Mouse (Mus musculus): Measurements from ENCODE around the gene Bcorl1. TPM values are rescaled to one million over a fixed set of nuclear protein-coding genes. Genes with fewer than 3 reads are reported as not detected.

The Bcorl1 gene
- 4.6 and 5.9 TPM in 2 replicates for polyA plus RNA-seq (2016; fragmentation: Nextera tagmentation; extraction: Ambion mirVana)

DNA sequence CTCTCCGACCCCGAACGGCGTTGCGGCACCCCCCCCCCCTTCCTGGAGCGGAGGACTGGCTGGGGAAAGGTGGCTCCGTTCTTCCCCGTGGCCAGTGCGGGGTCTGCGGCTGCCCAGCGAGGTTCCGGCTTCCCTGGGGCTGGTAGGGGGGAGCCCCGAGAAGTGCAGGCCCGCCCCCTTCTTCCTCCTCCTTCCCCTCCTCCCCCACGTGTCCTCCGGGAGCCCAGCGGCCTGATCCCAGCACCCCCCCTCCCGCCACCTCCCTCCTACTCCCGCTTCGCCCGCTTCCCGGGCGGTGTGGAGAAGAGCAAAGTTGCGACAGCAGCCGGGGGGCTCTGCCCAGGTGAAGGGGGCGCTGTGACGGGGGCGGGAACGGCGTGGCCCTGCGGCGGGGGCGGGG is at the start of gene Bcorl1:
Gene Bcorl1 (plus strand): TSS at position 218 of the 400 bp plus-strand sequence.
- peak; percentile 49 for ATAC-seq (ENCODE audit: insufficient number of reproducible peaks, low FRiP score)
- H3K4me1 ChIP-seq (replicated peaks), result no peaks in the 10 kb centered on the region
- WGBS, result 5% methylated on average over 26 of the region's 33 CpGs
- H3K9me3 ChIP-seq (replicated peaks), result no peaks in the 10 kb centered on the region
- peak within 1 kb of the TSS; percentile 94 for H3K4me2 ChIP-seq
- H3K4me3 ChIP-seq, result peak within 1 kb of the TSS; percentile 75
- no peaks in the 10 kb centered on the region for H3K36me3 ChIP-seq
- no peak within 1 kb of the TSS for H3K27ac ChIP-seq (ENCODE audit: poor library complexity, severe bottlenecking)
- H3K9ac ChIP-seq, result peak within 1 kb of the TSS; percentile 69
- peaks cover 34% of the 10 kb centered on the region for H3K27me3 ChIP-seq (replicated peaks)

DNA sequence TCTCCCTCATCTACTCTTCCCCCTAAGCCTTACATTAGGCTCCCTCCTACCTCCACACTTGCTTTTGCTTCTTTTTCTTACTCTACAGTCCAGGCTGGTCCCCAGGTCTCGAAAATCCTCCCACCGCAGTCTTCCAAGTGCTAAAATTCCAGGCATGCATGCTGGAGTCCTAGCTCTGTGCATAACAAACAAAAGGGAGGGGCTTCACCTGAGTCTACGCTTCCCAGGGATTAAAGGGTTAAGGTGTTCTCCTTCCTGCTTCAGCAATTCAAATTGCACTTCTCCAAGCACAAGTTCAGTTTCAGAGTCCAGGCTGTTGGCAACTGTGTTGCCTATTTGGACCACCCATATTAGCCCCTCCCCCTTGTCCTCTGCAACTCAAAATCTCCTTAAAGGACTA is 49.7 kb upstream of the Bcorl1 start:
- H3K27me3 ChIP-seq (replicated peaks), result peaks cover 26% of the 10 kb centered on the region
- no peak overlapping the region for H3K9ac ChIP-seq
- H3K4me3 ChIP-seq, result no peak overlapping the region
- H3K36me3 ChIP-seq, result no peaks in the 10 kb centered on the region
- no peak overlapping the region for H3K27ac ChIP-seq (ENCODE audit: poor library complexity, severe bottlenecking)
- no peaks in the 10 kb centered on the region for H3K9me3 ChIP-seq (replicated peaks)
- ATAC-seq (ENCODE audit: insufficient number of reproducible peaks, low FRiP score), result no peak
- H3K4me1 ChIP-seq (replicated peaks), result no peaks in the 10 kb centered on the region
- H3K4me2 ChIP-seq, result no peak overlapping the region
- 36% methylated on average over 3 of the region's 3 CpGs for WGBS

DNA sequence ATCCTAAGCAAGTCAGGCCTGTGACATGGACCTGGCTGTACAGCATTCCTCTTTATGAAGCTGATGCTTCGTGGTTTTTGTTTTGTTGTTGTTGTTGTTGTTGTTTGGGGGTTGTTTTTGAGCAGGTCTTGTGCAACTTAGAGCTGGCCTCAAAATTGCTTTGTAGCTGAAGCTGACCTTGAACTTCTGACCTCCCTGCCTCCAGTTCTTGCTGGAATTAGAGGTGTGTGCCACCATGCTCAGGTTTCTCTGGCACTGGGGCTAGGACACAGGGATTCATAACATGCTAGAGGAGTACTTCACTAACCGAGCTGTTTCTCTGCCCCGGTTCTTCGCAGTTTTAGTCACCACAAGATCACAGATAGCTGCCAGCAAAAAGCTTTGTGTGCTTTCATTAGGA is 35.8 kb upstream of the Bcorl1 start:
- 82% methylated on average over 4 of the region's 4 CpGs for WGBS
- no peak overlapping the region for H3K9ac ChIP-seq
- H3K27ac ChIP-seq (ENCODE audit: poor library complexity, severe bottlenecking), result no peak overlapping the region
- no peak for ATAC-seq (ENCODE audit: insufficient number of reproducible peaks, low FRiP score)
- no peaks in the 10 kb centered on the region for H3K9me3 ChIP-seq (replicated peaks)
- H3K4me3 ChIP-seq, result no peak overlapping the region
- H3K4me1 ChIP-seq (replicated peaks), result peaks cover 5% of the 10 kb centered on the region; the same call in 1 of the 2 replicates
- H3K4me2 ChIP-seq, result no peak overlapping the region
- peaks cover 5% of the 10 kb centered on the region; the same call in 1 of the 2 replicates for H3K27me3 ChIP-seq (replicated peaks)
- no peaks in the 10 kb centered on the region for H3K36me3 ChIP-seq

DNA sequence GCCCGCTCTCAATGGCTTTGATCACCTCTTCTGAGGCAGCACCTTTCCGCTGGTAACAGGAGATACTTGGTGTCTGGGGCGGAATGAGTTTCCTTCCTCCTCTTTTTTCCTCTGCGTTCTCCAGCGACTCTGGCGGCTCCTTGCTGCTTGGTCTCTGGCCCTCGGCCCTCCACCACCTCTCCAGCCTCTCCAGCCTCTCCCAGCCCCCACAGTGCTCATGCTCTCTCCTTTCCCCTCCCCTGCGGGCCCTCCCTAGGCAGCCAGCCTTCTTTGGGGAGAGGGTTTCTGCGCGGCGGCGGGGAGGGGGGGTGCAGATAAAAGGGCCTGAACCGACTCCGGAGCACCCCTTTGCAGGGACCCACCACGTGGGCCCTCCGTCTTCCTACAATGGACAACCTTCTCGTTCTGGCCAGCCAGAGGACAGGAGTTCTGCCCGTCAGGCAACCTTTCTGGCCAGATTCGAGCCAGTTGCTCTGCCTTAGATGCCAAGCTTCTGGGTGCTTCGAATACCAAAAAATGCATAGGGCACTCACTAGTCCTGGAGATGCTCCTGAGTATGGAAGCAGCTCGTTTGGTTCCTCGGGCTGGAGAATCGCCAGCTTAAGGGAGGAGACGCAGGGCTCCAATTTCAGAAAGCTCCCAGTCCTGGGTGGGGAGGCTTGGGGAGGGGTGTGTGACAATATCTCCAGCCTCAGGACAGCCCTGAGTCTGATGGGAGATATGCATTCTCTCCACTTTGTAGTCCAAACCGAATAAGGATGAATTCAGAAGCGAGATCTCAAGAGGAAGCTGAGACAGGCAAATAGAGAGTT is 30.2 kb upstream of the Bcorl1 start:
- H3K27me3 ChIP-seq (replicated peaks), result peaks cover 10% of the 10 kb centered on the region
- no peaks in the 10 kb centered on the region for H3K9me3 ChIP-seq (replicated peaks)
- no peak; the same call in 1 of the 2 replicates for ATAC-seq (ENCODE audit: insufficient number of reproducible peaks, low FRiP score)
- WGBS, result 17% methylated on average over 25 of the region's 26 CpGs
- H3K36me3 ChIP-seq, result no peaks in the 10 kb centered on the region
- peak overlapping the region; percentile 58 for H3K9ac ChIP-seq
- H3K4me2 ChIP-seq, result peak overlapping the region; percentile 75
- no peak overlapping the region for H3K27ac ChIP-seq (ENCODE audit: poor library complexity, severe bottlenecking)
- peak overlapping the region; percentile 34 for H3K4me3 ChIP-seq
- peaks cover 8% of the 10 kb centered on the region; the same call in 1 of the 2 replicates for H3K4me1 ChIP-seq (replicated peaks)

DNA sequence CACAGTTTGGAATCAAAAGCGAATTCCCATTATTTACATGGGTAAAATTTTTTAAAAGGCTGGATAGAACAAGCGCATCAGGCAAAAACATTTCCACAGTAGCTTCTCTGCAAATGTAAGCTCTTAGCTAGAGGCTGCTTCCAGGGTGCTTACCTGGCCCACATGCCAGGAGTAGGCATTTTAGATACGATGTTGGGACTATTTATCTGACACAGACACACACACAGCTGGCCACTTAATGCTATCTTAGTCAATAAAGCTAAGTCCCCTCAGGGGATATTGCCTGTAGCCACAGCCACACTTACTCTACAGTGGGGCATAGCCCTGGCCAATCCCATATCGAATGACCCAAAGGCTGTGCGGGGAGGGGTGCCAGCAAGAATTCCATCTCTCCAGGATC is 29.4 kb upstream of the Bcorl1 start:
- H3K27ac ChIP-seq (ENCODE audit: poor library complexity, severe bottlenecking), result no peak overlapping the region
- H3K4me2 ChIP-seq, result no peak overlapping the region
- H3K36me3 ChIP-seq, result no peaks in the 10 kb centered on the region
- no peaks in the 10 kb centered on the region for H3K9me3 ChIP-seq (replicated peaks)
- ATAC-seq (ENCODE audit: insufficient number of reproducible peaks, low FRiP score), result no peak
- peaks cover 16% of the 10 kb centered on the region for H3K27me3 ChIP-seq (replicated peaks)
- H3K4me3 ChIP-seq, result no peak overlapping the region
- 65% methylated on average over 5 of the region's 5 CpGs for WGBS
- peaks cover 8% of the 10 kb centered on the region; the same call in 1 of the 2 replicates for H3K4me1 ChIP-seq (replicated peaks)
- no peak overlapping the region for H3K9ac ChIP-seq

DNA sequence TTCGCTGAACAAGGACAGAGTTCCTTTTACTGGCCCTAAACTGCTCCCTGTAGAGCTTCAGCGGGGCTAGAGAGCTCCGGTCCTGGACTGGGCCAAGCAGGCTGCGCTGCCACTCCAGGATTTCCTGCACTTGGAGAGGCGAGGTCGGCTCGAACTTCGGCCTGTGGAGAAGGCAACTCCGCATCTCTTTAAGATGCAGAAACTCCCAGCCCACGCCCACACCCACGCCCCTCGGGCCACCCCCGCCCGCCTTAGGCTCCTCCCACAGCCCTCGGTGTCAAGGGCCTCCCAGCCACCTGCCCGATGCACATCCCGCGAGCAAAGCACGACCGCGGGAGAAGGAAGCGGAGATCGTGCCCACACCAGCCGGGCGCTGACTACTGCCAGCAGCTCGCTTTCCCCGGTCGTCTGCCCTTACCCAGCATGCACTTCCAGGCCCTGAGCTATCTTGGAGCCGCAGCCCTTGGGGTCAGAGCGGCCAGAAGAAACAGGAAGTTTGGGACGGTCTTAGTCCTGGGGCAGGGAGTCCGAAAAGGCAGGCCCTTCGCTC is 26.6 kb upstream of the Bcorl1 start:
- 16% methylated on average over 30 of the region's 33 CpGs for WGBS
- Histone ChIP-seq H3K27ac (ENCODE audit: poor library complexity, severe bottlenecking) (0 out of 2 replicates have a peak overlapping the region, but pooled peaks have one; percentile 49), H3K36me3 (no peaks in the 10 kb centered on the region), H3K4me2 (peak overlapping the region; percentile 77), H3K27me3 (replicated peaks) (peaks cover 21% of the 10 kb centered on the region), H3K4me1 (replicated peaks) (peaks cover 11% of the 10 kb centered on the region; the same call in 1 of the 2 replicates), H3K4me3 (peak overlapping the region; percentile 51), H3K9ac (peak overlapping the region; percentile 63), H3K9me3 (replicated peaks) (no peaks in the 10 kb centered on the region)
- peak; percentile 89 for ATAC-seq (ENCODE audit: insufficient number of reproducible peaks, low FRiP score)

DNA sequence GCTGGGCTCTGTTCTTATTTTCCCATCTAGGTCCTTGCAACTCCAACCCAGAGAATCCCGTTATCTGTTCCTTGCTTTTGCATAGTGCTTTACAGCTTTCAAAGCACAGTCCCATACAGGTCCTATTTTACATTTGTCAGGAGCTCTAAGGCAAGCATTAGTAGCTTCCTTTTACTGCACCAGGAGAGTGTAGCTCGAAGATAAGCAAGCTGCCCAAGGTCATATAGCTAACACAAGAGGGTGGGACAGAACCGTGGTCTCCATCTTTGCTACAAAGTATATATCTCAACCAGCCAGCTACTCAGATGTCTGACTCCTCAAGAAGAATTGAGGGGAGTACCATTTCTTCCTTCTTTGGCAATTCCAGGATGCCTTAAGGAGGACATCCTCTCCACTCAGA is 23.7 kb upstream of the Bcorl1 start:
- Histone ChIP-seq H3K9ac (no peak overlapping the region), H3K27ac (ENCODE audit: poor library complexity, severe bottlenecking) (no peak overlapping the region), H3K9me3 (replicated peaks) (no peaks in the 10 kb centered on the region), H3K27me3 (replicated peaks) (peaks cover 20% of the 10 kb centered on the region), H3K4me1 (replicated peaks) (0 out of 2 replicates have a peak, but pooled peaks cover 3% of the 10 kb centered on the region), H3K4me2 (no peak overlapping the region), H3K4me3 (no peak overlapping the region), H3K36me3 (no peaks in the 10 kb centered on the region)
- ATAC-seq (ENCODE audit: insufficient number of reproducible peaks, low FRiP score), result no peak
- WGBS, result 46% methylated on average over 3 of the region's 3 CpGs

DNA sequence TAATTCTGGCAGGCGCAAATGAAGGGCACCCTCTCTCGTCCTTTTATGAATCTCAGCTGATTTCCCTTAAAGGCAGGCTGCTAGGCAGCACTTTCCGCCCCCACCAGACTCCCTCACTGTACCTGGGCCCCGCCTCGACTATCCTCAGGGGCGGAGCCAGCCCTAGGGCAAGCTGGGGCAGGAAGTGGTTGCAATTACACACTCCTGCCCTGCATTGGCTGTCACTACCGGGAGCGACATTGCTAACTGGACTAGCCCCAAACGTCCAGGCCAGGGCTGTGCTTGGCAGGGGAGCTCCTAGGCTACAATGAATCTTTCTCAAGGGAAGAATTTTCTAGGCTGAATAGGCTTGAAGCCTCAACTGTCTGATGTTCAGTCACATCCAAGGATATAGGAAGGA is 23.0 kb upstream of the Bcorl1 start:
- H3K27ac ChIP-seq (ENCODE audit: poor library complexity, severe bottlenecking), result no peak overlapping the region
- ATAC-seq (ENCODE audit: insufficient number of reproducible peaks, low FRiP score), result no peak
- no peak overlapping the region for H3K4me2 ChIP-seq
- 27% methylated on average over 9 of the region's 9 CpGs for WGBS
- H3K4me1 ChIP-seq (replicated peaks), result 0 out of 2 replicates have a peak, but pooled peaks cover 3% of the 10 kb centered on the region
- H3K27me3 ChIP-seq (replicated peaks), result peaks cover 20% of the 10 kb centered on the region
- H3K36me3 ChIP-seq, result no peaks in the 10 kb centered on the region
- H3K9ac ChIP-seq, result no peak overlapping the region
- H3K4me3 ChIP-seq, result no peak overlapping the region
- no peaks in the 10 kb centered on the region for H3K9me3 ChIP-seq (replicated peaks)

DNA sequence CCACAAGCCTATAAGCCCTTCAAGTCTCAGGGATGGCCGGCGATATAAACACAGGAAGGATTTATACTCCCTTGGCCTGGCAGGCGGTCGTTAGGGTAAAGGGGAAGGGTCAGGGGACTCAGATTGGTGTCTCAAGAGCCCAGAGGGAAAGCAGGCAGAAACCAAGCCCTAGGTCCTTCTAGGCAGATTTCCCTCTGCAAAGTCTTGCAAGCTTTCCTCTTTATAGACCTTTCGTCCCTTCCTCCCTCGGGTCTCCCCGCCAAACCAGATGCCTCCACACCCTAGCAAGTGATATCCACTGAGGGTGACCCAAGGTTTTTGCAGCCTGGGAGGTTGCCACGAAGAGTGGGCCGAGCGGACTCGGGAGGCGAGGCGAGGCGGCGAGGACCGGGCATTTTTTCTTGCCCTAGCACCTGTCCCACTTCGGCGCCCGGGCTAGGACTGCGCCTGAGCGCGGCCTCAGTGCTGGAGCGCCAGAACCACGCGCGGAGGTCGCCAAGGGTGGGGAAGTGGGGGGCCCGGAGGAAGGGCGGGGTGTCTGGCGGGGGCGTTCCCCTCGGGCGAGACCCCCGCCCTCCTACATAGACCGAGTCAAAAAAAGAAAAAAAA is 613 bp upstream of the Bcorl1 start:
- Histone ChIP-seq H3K27ac (ENCODE audit: poor library complexity, severe bottlenecking) (no peak overlapping the region), H3K9me3 (replicated peaks) (no peaks in the 10 kb centered on the region), H3K4me1 (replicated peaks) (no peaks in the 10 kb centered on the region), H3K9ac (peak overlapping the region; percentile 69), H3K4me3 (peak overlapping the region; percentile 75), H3K27me3 (replicated peaks) (peaks cover 34% of the 10 kb centered on the region), H3K36me3 (no peaks in the 10 kb centered on the region), H3K4me2 (peak overlapping the region; percentile 94)
- 11% methylated on average over 35 of the region's 35 CpGs for WGBS
- ATAC-seq (ENCODE audit: insufficient number of reproducible peaks, low FRiP score), result no peak

DNA sequence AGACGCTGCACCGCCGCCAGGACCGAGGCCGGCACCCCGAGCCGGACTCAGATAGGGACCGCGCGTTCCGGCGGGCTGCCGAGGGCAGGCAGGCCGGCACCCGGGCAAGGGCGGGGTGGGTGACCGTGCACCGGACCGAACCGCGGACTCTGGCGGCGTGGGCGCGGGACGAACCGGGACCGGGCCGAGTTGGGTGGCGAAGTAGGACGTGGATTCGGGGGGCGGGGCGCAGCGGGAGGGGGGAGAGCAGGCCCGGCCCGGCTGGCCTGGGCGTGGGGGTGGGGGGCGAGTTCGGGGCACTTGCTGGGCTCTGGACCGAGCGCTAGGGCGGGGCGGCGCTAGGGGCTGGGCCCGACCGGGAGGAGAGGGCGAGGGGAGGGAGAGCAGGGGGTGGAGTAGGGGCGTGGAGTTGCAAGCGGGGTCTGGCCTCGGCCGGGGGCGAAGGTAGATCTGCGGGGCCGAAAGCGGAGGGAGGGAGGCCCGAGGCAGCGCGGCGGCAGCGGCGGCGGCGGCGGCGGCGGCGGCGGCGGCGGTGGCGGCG is 533 bp downstream of the Bcorl1 start:
- peak overlapping the region; percentile 75 for H3K4me3 ChIP-seq
- no peaks in the 10 kb centered on the region for H3K36me3 ChIP-seq
- no peak overlapping the region for H3K27ac ChIP-seq (ENCODE audit: poor library complexity, severe bottlenecking)
- no peaks in the 10 kb centered on the region for H3K4me1 ChIP-seq (replicated peaks)
- peak; percentile 54 for ATAC-seq (ENCODE audit: insufficient number of reproducible peaks, low FRiP score)
- WGBS, result 8% methylated on average over 36 of the region's 73 CpGs
- H3K27me3 ChIP-seq (replicated peaks), result peaks cover 34% of the 10 kb centered on the region
- H3K9ac ChIP-seq, result peak overlapping the region; percentile 69
- H3K9me3 ChIP-seq (replicated peaks), result no peaks in the 10 kb centered on the region
- peak overlapping the region; percentile 94 for H3K4me2 ChIP-seq

DNA sequence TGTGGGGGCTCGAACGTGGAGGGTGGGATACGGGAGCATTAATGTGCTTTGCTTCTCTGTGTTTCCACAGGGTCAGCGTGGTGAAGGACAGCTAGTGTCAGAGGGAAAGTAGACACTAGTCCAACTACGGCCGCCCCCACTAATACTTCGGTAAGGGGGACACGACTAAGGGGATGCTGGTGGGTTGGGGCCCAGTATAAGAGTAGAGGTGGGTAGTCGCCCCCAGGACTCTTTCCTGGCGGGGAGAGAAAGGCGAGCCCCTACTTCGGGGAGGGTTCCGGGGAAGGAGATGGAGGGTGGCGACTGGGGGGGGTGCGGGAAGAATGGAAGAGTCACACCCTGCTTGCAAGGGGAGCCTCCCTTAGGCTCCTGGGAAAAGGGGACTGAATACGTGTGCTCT is 1.6 kb downstream of the Bcorl1 start:
- H3K27me3 ChIP-seq (replicated peaks), result peaks cover 34% of the 10 kb centered on the region
- H3K4me3 ChIP-seq, result peak overlapping the region; percentile 75
- H3K4me2 ChIP-seq, result peak overlapping the region; percentile 94
- peak overlapping the region; percentile 69; the same call in 1 of the 2 replicates for H3K9ac ChIP-seq
- H3K9me3 ChIP-seq (replicated peaks), result no peaks in the 10 kb centered on the region
- ATAC-seq (ENCODE audit: insufficient number of reproducible peaks, low FRiP score), result no peak
- no peaks in the 10 kb centered on the region for H3K4me1 ChIP-seq (replicated peaks)
- no peak overlapping the region for H3K27ac ChIP-seq (ENCODE audit: poor library complexity, severe bottlenecking)
- 13% methylated on average over 16 of the region's 16 CpGs for WGBS
- no peaks in the 10 kb centered on the region for H3K36me3 ChIP-seq
